Mouse (Mus musculus) heart, adult 2 months (tissue): ENCODE measurements at regions not wholly inside any gene's neighbourhood (a gene's known extent, or its start where the extent isn't known, plus 50 kb on each side); places are given as distances from the start of the nearest gene placed in this dataset.

ENCODE experiments used
- DNase-seq, 2 experiments: peaks; one replicate each; pipeline ENCODE4 v3.0.0; 2021
- H3K27ac ChIP-seq: fragments of 200-600 bp; 2 replicates; pipeline ENCODE4 v1.8.1; 2022
- H3K27me3 ChIP-seq: fragments of 200-500 bp; 2 replicates; pipeline ENCODE4 v1.6.1; 2012; ENCODE audit warnings: mild to moderate bottlenecking, low read length, inconsistent platforms, mixed read lengths; ENCODE audit not compliant: control insufficient read depth, insufficient read depth
- H3K36me3 ChIP-seq: fragments of 200-500 bp; 2 replicates; pipeline ENCODE4 v1.6.1; 2012; ENCODE audit warnings: low read length, inconsistent platforms; ENCODE audit not compliant: control insufficient read depth, insufficient read depth
- H3K4me1 ChIP-seq: fragments of 200-500 bp; 2 replicates; pipeline ENCODE4 v1.6.1; 2011; ENCODE audit warnings: low read length; ENCODE audit not compliant: control insufficient read depth, insufficient read depth
- H3K4me3 ChIP-seq: fragments of 200-600 bp; 2 replicates; pipeline ENCODE4 v1.8.1; 2022
- H3K79me2 ChIP-seq: fragments of 200-500 bp; replicated peaks from 2 replicates; pipeline ENCODE4 v1.6.1; 2012; ENCODE audit warnings: mild to moderate bottlenecking, inconsistent platforms, low read length, moderate library complexity, mixed read lengths; ENCODE audit not compliant: control insufficient read depth, insufficient read depth
- H3K9ac ChIP-seq: fragments of 200-500 bp; 2 replicates; pipeline ENCODE4 v1.6.1; 2012; ENCODE audit warnings: low read depth, mild to moderate bottlenecking, control low read depth, inconsistent platforms, low read length, mixed read lengths
- CTCF ChIP-seq: fragments of 200-600 bp; IDR thresholded peaks from 2 replicates; pipeline ENCODE4 v1.8.1; 2022; ENCODE audit warnings: antibody characterized with exemption, mild to moderate bottlenecking, moderate library complexity
- EP300 ChIP-seq: fragments of 200-500 bp; IDR thresholded peaks from 2 replicates; pipeline ENCODE4 v1.6.1; 2011; ENCODE audit warnings: low read depth, low read length, control low read depth; ENCODE audit not compliant: insufficient read depth
- POLR2A ChIP-seq: fragments of 200-500 bp; IDR thresholded peaks from 2 replicates; pipeline ENCODE4 v1.6.1; 2011; ENCODE audit warnings: mild to moderate bottlenecking, low read depth, low read length, control low read depth; ENCODE audit not compliant: insufficient read depth
- WGBS: fragments of 180-500 bp; shearing (Covaris S2); methylation state at CpG from one replicate; pipeline ENCODE4 v1.1.7; 2018; 5-methylcytosine and 5-hydroxymethylcytosine counted together
- intact Hi-C: fragments of 180-260 bp; cut with DNase I; formaldehyde crosslinking; loops from one replicate; pipeline ENCODE4 v1.15.1; 2025

GRCm38 (mm10) chr14:46461960-46462359 is 71.5 kb upstream of the Bmp4 start:
- intact Hi-C loops = no loop called here
- no peak for DNase-seq
- 85% methylated on average over 4 of the region's 4 CpGs for whole genome bisulfite sequencing

GRCm38 (mm10) chr14:46454500-46454899 is 64.0 kb upstream of the Bmp4 start:
- no peak overlapping the region for H3K27ac ChIP-seq
- H3K4me3 ChIP-seq = no peak overlapping the region
- no peak for DNase-seq
- no peaks in the 10 kb centered on the region for H3K79me2 ChIP-seq
- TF ChIP-seq CTCF = no peak
- no peak overlapping the region for H3K9ac ChIP-seq
- 77% methylated on average over 6 of the region's 6 CpGs for WGBS
- no peaks in the 10 kb centered on the region for H3K27me3 ChIP-seq
- no peaks in the 10 kb centered on the region for H3K36me3 ChIP-seq
- intact Hi-C loops = no loop called here
- no peaks in the 10 kb centered on the region for H3K4me1 ChIP-seq

More at GRCm38 (mm10) chr14:46461960-46462359, 71.5 kb upstream of the Bmp4 start:
- H3K36me3 ChIP-seq = no peaks in the 10 kb centered on the region
- no peak overlapping the region for H3K27ac ChIP-seq
- no peak for TF ChIP-seq EP300
- no peak for TF ChIP-seq CTCF
- TF ChIP-seq POLR2A = no peak
- H3K4me3 ChIP-seq = no peak overlapping the region
- H3K79me2 ChIP-seq = no peaks in the 10 kb centered on the region
- H3K4me1 ChIP-seq = no peaks in the 10 kb centered on the region
- H3K9ac ChIP-seq = no peak overlapping the region
- no peaks in the 10 kb centered on the region for H3K27me3 ChIP-seq

GRCm38 (mm10) chr14:46441696-46442095 is 51.2 kb upstream of the Bmp4 start:
- no peak overlapping the region for H3K27ac ChIP-seq
- no peaks in the 10 kb centered on the region for H3K27me3 ChIP-seq
- WGBS = 82% methylated on average over 6 of the region's 6 CpGs
- H3K9ac ChIP-seq = no peak overlapping the region
- intact Hi-C loops = no loop called here
- no peaks in the 10 kb centered on the region for H3K79me2 ChIP-seq
- H3K36me3 ChIP-seq = no peaks in the 10 kb centered on the region
- DNase-seq = no peak
- no peaks in the 10 kb centered on the region for H3K4me1 ChIP-seq
- H3K4me3 ChIP-seq = no peak overlapping the region
- TF ChIP-seq EP300 = no peak
- no peak for TF ChIP-seq POLR2A
